Mouse (Mus musculus): ENCODE results near the gene Dnmt1. TPM values are rescaled to one million over a fixed set of nuclear protein-coding genes. Genes with fewer than 3 reads are reported as not detected.

The Dnmt1 gene
- 10 to 100 TPM; 33.0 to 34.9 TPM for total RNA-seq (2023)

GRCm38 (mm10) chr9:20959430-20959938, at the start of gene Dnmt1:
Gene Dnmt1, minus strand, starts transcription at chr9:20959888.

GRCm38 (mm10) chr9:21002627-21003551, 43.2 kb upstream of the Dnmt1 start, which contains the start of gene Mrpl4:
Gene Mrpl4, plus strand, starts transcription at chr9:21002738.

GRCm38 (mm10) chr9:20976216-20976960, 16.7 kb upstream of the Dnmt1 start, which contains the start of gene S1pr2:
Gene S1pr2, minus strand, starts transcription at chr9:20976781.

GRCm38 (mm10) chr9:20898511-20899073, 61.1 kb downstream of the Dnmt1 start, which contains the start of gene Eif3g:
Gene Eif3g, minus strand, starts transcription at chr9:20898623.

GRCm38 (mm10) chr9:20887704-20888385, 71.8 kb downstream of the Dnmt1 start, which contains the start of gene Ppan:
Gene Ppan, plus strand, starts transcription at chr9:20888175.

GRCm38 (mm10) chr9:20879097-20879792, 80.4 kb downstream of the Dnmt1 start, which contains the start of gene Angptl6:
Gene Angptl6, minus strand, starts transcription at chr9:20879727.

GRCm38 (mm10) chr9:20868448-20869001, 91.2 kb downstream of the Dnmt1 start, which contains the start of gene A230050P20Rik:
Gene A230050P20Rik, plus strand, starts transcription at chr9:20868642.

Other genes with a start within 250 kb of the Dnmt1 start
- not detected for gene Olfm2, start 213.5 kb downstream of the Dnmt1 start, total RNA-seq (2023)
- gene Col5a3, start 144.8 kb downstream of the Dnmt1 start, total RNA-seq (2023) = under 1 TPM in 1 of 2 experiments, not detected in 1; 0.13 TPM
- gene Rdh8, start 141.4 kb downstream of the Dnmt1 start, total RNA-seq (2023) = not detected
- 10 to 100 TPM; 17.2 to 19.6 TPM for gene A230050P20Rik, start 91.2 kb downstream of the Dnmt1 start, total RNA-seq (2023)
- gene Angptl6, start 80.2 kb downstream of the Dnmt1 start, total RNA-seq (2023) = 1 to 10 TPM in 1 of 2 experiments, under 1 TPM in 1; 0.88 to 1.1 TPM
- 10 to 100 TPM; 40.2 to 45.5 TPM for gene Ppan, start 71.7 kb downstream of the Dnmt1 start, total RNA-seq (2023)
- 100 to 1,000 TPM; 118 to 121 TPM for gene Eif3g, start 61.3 kb downstream of the Dnmt1 start, total RNA-seq (2023)
- 10 to 100 TPM; 13.7 to 15.0 TPM for gene S1pr2, start 16.9 kb upstream of the Dnmt1 start, total RNA-seq (2023)
- 10 to 100 TPM; 55.9 to 65.5 TPM for gene Mrpl4, start 42.9 kb upstream of the Dnmt1 start, total RNA-seq (2023)
- 100 to 1,000 TPM; 170 to 179 TPM for gene Icam1, start 56.1 kb upstream of the Dnmt1 start, total RNA-seq (2023)
- gene Icam4, start 69.5 kb upstream of the Dnmt1 start, total RNA-seq (2023) = 1 to 10 TPM; 1.8 to 3.4 TPM
- under 1 TPM; 0.33 to 0.47 TPM for gene Icam5, start 72.2 kb upstream of the Dnmt1 start, total RNA-seq (2023)
- gene Zglp1, start 107.2 kb upstream of the Dnmt1 start, total RNA-seq (2023) = 1 to 10 TPM in 1 of 2 experiments, not detected in 1; 1.0 TPM
- gene Gm49373, start 113.2 kb upstream of the Dnmt1 start, total RNA-seq (2023) = under 1 TPM in 1 of 2 experiments, not detected in 1; 0.52 TPM
- gene Fdx1l, start 113.7 kb upstream of the Dnmt1 start, total RNA-seq (2023) = 10 to 100 TPM; 20.9 to 22.5 TPM
- gene Gm38431, start 132.1 kb upstream of the Dnmt1 start, total RNA-seq (2023) = 1 to 10 TPM; 2.8 to 5.1 TPM
- 10 to 100 TPM; 63.3 to 65.2 TPM for gene Raver1, start 132.1 kb upstream of the Dnmt1 start, total RNA-seq (2023)
- 10 to 100 TPM; 89.4 to 95.2 TPM for gene Tyk2, start 171.4 kb upstream of the Dnmt1 start, total RNA-seq (2023)
- 100 to 1,000 TPM; 116 to 128 TPM for gene Cdc37, start 190.1 kb upstream of the Dnmt1 start, total RNA-seq (2023)
- 1 to 10 TPM; 9.0 to 9.6 TPM for gene Pde4a, start 205.8 kb upstream of the Dnmt1 start, total RNA-seq (2023)

All from monocyte, adult 59 days (primary cell).